Mouse (Mus musculus): Measurements from ENCODE around the gene Ermap.

The Ermap gene

DNA sequence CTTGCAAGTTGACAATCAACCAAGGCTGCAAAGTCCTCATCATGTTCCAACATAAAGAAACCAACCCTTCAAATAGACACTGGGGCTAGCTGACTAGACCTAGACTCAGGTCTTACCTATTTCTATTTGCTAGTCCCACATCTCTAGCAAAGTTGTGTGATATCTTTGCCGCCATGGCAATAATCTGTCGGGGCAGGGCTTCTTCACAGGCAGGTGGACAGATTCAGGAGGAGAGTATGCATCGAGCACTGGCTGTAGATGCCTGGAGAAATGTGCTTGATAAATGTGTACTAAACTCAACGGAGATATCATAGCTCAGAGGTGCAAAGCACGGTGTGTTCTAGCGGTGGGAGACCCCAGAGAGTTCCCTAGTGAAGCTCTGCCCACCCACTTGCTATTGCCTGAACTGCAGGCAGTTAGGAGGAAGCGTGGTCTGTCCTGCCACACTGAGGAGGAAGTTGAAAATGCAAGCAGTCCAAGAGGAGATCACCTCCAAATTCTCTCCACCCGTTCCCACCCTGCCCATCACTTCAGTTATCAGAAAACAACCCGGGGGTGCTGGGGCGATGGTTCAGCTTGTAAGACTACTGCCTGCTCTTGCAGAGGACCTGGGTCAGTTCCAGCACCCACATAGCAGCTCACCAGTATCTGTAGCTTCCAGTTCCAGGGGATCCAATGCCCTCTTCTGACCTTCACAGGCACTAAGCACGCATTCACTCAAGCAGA is 1.6 kb downstream of the Ermap start:
- 51% methylated on average over 11 of the region's 11 CpGs for WGBS

- WGBS, result 82% methylated on average over 4 of the region's 4 CpGs
These were observed 4.0 kb downstream of the Ermap start for GRCm38 (mm10) chr4:119185771-119186170.

- 21% methylated on average over 1 of the region's 1 CpGs for WGBS
These were observed 6.3 kb downstream of the Ermap start for GRCm38 (mm10) chr4:119183525-119183924.

DNA sequence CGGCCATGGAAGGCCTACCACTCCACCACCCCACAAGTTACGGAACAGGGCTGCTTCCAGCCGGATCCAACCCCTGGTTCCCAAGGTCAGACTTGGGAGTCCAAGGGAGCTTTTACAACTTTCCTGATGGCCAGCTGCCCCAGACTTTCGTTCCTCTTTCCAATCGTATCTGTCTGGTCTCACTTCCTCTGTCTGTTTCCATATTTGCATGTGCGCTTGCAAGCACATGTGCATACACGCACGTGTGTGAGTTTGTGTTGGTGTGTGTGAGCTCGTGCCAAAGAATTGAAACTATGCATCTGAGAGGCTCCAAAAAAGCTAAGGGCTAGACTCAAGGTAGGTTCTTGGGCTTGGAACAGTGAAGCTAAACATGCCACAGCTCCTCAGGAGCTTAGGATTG is 8.4 kb downstream of the Ermap start:
- 80% methylated on average over 9 of the region's 9 CpGs for WGBS

DNA sequence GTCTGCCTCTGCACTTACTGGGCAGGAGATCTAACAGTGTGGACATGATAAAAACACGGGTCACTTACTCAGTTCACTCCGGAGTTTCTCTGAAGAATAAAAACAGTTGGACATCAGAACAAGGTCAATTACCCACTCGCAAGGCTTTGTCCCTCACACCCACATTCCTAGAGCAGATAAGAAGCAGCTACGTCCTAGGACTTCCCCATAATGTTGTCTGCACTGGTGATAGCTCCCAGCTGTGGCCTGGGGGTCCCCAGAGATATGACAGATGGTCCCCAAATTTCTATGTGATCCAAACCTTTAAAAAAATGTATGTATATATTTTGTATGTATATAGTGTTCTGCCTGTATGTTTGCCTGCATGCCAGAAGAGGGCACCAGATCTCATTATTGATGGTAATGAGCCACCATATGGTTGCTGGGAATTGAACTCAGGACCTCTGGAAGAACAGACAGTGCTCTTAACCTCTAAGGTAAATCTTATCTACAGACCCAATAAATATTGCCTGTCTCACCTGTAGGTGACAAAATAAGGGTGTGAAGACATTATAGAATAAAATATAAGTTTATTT is 9.6 kb downstream of the Ermap start:
- WGBS, result 70% methylated on average over 4 of the region's 4 CpGs

DNA sequence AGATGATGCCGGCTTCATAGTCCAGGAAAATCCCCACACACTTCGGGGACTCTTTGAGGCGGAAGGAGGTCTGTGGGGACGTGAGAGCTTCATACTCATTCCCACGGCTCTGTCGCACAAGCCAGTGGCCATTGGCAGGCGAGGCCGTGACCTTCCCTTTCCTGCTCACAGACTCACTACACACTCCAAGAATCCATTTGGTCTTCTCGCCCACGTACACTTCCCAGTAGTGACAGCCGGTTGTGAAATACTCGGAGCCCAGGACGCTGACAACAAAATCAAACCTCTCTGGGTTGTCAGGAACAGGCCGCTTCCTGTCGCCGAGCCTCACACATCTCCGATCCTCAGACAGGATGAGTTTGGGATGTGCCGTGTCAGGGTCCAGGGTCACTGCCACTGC is 11.5 kb downstream of the Ermap start:
- 72% methylated on average over 18 of the region's 18 CpGs for WGBS

DNA sequence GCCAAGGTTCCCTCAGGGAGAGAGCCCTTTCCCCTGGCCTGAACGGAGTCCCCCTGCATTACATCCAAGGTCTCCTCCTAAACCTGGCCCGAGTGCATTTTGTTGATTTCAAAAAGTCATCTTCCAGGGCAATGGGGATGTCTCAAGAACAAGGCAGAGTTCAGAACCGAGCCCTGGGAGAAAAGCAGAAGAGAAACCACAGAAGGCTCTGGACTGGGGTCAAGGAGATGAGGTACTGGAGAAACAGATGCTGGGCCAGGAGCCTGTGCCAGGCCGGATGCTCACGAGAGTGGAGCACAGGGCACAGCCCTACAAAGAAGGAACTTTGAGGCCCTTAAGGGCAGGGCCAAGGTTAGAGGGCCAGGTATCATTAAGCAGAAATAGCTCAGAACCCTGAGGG is 12.1 kb downstream of the Ermap start:
- WGBS, result 85% methylated on average over 5 of the region's 5 CpGs

DNA sequence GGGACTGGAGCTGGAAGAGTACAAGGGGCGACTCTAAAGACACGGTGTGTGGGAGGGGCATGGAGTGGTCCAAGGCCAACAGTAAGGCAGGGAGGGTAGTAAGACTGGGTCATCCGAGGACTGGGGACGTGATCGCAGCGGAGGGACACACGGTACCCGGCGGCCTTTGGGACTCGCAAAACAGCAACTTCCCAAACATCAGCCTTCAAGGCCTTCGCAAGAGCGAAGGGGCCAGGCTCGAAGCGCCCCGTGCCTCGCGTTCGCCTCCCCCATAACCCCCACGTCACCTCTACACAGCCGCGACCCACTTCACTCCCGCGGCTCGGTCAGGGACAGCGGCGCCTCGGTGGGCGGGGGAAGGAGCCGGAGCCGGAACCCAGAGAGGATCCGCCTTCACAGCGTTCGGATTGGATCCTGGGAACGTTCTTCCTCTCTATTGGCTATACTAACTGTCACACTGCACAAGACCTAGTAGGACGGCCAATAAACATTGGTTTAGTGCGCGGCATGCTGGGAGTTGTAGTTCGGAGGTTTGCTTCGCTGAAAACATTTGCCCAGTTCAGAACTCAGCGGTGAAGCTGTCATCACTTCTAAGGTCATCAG is 15.9 kb downstream of the Ermap start, which contains the start of gene Zfp691:
Gene Zfp691 (minus strand): TSS at position 345 of the 603 bp plus-strand sequence.
- under 1% methylated on average over 40 of the region's 40 CpGs for WGBS

- WGBS, result 26% methylated on average over 18 of the region's 18 CpGs
These were observed 16.7 kb downstream of the Ermap start for GRCm38 (mm10) chr4:119172919-119173650.

DNA sequence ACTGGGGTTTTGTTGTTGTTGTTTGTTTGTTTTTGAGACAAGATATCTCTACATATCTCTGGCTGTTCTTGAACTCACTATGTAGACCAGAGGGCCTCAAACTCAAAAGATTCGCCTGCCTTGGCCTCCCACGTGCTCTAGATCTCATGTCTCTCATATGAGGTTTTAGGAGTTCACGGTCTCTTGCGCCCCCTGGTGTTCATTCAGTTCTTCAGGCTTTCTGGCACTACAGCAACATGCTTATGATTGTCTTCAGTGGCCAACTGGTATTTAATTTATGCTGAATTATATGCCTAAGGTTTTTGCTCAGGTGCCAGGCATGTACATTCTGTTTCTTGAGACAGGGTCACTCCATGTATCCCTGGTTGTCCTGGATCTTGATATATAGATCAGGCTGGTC is 22.1 kb downstream of the Ermap start:
- WGBS, result 2% methylated on average over 4 of the region's 4 CpGs

GRCm38 (mm10) chr4:119167068-119167467 is 22.7 kb downstream of the Ermap start:
- WGBS, result 92% methylated on average over 4 of the region's 4 CpGs

DNA sequence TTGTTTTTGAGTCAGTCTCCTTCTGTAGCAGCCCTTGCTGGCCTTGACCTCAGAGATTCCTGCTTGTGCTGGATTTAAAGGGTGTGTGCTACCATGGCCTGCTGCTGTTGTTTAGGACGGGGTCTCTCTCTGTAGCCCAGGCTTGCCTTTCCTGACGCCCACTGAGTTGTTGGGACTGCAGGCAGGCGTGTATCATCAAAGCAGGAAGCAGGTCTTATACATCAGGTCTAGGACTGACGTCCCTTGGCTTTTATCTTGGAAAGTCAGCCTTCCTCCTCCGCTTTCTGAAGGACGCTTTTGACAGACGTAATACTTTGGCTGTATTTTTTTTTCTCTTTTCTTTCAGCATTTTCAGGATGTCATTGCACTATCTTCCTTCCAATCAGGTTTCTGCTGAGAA is 23.9 kb downstream of the Ermap start:
- WGBS, result 83% methylated on average over 7 of the region's 7 CpGs

- 75% methylated on average over 4 of the region's 4 CpGs for WGBS
These were observed 26.8 kb downstream of the Ermap start for GRCm38 (mm10) chr4:119162990-119163389.

DNA sequence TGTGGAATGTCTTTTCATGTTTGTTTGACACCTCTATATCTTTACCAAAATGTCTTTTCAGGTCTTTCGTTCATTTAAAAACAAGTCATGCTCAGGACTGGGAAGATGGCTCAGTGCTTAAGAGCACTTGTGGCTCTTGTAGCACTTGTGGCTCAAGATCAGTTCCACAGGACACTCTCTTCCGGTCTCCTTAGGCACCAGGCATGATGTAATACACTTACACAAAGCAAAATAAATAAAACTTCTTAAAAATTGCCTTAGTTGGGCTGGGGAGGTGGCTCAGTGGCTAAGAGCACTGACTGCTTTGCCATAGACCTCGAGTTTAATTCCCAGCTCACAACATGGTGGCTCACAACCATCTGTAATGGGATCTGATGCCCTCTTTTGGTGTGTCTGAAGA is 28.5 kb downstream of the Ermap start:
- WGBS, result 78% methylated on average over 3 of the region's 3 CpGs

GRCm38 (mm10) chr4:119157891-119158290 is 31.9 kb downstream of the Ermap start:
- WGBS, result 84% methylated on average over 5 of the region's 5 CpGs

- 28% methylated on average over 2 of the region's 2 CpGs for WGBS
These were observed 32.6 kb downstream of the Ermap start for GRCm38 (mm10) chr4:119157186-119157585.

DNA sequence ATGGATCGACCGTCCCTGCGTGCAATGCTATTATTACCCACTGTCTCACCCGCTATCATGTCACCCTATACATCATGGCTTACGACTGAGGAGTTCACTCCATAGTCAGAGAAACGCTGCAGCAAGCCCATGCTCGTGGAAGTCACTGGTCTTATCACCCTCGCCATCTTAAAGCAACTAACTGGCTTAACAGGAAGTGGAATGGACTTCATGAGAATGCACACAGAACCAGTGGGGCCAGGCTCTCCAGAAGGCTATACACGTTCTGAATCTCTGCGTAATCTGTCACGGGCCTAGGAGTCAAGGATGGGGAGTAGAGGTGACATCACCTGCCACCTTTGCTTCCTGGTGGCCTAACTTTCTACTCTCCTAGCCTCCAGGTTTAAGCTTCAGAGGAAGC is 41.1 kb downstream of the Ermap start:
- WGBS, result 93% methylated on average over 11 of the region's 11 CpGs

DNA sequence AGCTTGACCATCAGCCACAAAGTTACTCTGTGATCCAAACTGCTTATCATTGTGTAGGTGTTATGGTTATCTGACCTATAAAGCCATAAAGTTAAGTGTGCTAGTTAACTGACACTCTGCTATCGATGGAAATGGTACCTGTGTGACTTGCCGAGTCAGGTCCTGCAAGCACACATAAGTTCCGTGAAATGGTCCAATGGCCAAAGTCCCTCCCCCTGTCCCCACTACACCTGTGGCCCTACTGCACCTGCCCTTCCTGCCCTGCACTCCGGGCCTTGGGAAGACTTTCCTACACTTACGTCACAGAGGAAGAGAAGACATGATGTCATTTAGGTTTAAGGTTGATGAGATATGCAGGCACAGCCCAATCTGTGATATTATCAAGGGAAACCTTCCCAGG is 42.5 kb downstream of the Ermap start:
- 94% methylated on average over 5 of the region's 5 CpGs for WGBS

DNA sequence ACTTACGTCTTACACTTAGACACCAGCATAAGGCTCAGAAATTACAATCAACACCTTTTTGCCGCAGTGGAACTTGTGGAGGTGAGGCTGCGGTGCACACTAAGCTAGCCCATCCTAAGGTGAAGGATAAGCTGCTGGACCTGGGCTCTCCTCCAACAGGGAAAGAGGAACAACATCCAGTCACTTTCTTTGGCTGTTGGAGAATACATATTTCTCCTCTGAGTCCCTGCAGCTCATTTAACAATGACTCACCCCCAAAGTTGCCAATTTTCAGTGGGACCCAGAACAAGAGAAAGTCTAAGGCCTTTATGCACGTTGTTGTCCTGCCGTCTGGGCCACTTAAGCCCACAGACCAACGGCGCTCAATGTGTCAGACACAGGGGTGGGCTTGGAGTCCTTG is 43.0 kb downstream of the Ermap start:
- 74% methylated on average over 7 of the region's 7 CpGs for WGBS

GRCm38 (mm10) chr4:119142230-119142871 is 47.5 kb downstream of the Ermap start:
- 31% methylated on average over 24 of the region's 24 CpGs for WGBS

DNA sequence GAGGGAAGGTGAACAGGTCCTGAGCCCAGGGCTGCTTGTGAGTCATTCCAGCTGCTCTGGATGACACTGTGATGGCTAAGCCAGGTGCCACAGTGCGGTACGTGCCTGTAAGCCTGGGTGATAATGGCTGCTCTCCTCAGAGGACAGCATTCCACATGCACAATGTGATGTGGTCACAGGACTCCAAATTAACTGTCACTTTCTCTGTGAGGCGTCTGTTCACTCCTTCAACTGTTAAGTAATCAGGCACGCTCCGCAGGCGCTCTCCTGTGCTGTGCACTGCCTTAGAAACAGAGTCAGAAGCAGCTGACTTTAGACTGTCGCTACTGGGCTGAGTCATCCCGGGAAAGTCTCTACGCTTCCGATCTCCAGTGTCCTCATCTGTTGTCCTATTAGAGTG is 48.6 kb downstream of the Ermap start:
- WGBS, result 44% methylated on average over 10 of the region's 10 CpGs

DNA sequence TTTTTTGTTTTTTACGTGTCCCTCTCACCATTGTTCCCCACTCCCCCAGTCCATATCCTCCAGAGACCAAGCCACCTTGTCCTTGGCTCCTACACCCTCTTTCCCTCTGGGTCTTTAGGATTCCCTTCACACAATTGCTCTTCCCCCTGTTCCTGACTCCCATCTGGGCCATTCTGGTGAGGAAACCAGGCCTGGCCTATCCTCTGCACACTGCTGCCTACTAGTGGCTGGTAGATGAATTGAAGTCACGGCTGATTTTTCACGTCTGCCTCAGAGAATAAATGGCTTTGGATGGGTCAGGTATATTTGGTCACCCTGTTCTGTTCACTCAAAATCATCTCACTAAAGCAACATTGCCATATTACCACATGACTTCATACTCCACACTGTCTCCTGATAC is 49.7 kb downstream of the Ermap start:
- WGBS, result 54% methylated on average over 3 of the region's 3 CpGs
